Mouse (Mus musculus): Measurements from ENCODE around the gene Lrig1.

- TF ChIP-seq CTCF (IDR thresholded peaks at IDR 0.05; ENCODE audit: extremely low read depth, insufficient read depth, insufficient read length, insufficient replicate concordance) (no peak), POLR2A (IDR thresholded peaks at IDR 0.05; ENCODE audit: low read depth, low read length) (no peak)
Measured at GRCm38 (mm10) chr6:94676300-94676699, 23.7 kb downstream of the Lrig1 start.

Data from spleen, adult 2 months (tissue).